Mouse (Mus musculus) lung, postnatal 0 days (tissue): ENCODE results near the gene Rac2.

ENCODE experiments used
- CTCF ChIP-seq: IDR thresholded peaks from 2 replicates; pipeline ENCODE4 v1.5.1; 2016; ENCODE audit warnings: antibody characterized with exemption, mild to moderate bottlenecking
- EP300 ChIP-seq: IDR thresholded peaks from 2 replicates; pipeline ENCODE4 v1.6.1; 2016; ENCODE audit warnings: antibody characterized with exemption, mild to moderate bottlenecking, control low read depth

DNA sequence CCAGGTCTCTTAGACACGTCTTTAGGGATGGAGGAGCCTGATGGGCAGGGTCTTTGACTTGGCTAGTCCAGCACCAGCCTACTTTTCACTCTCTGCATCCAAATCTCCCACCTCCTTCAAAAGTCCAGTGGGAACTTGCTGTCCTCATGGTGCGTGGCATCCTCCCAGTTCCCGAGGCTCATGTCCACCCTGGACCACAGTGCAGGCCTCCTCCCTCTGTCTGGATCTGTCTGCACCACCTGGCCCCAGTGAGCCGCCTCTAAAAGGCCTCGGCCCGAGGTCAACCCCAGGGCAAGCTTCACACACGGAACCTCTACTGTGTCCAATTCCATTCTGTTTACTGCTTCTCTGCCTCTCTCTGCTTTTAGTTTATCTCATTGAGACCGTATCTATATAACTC lies 51.3 kb downstream of the Rac2 start:
- TF ChIP-seq CTCF: no peak
- no peak for TF ChIP-seq EP300
